Mouse (Mus musculus) activated CD4-positive, CD25-positive, alpha-beta regulatory T cell, adult 4 months (primary cell): ENCODE measurements around the gene Ubiad1. TPM values are rescaled to one million over a fixed set of nuclear protein-coding genes. Genes with fewer than 3 reads are reported as not detected.

ENCODE experiments used
- ATAC-seq: one replicate; pipeline ENCODE4 v1.8.0; 2017
- polyA plus RNA-seq, 2 experiments: library from polyadenylated mRNA; unstranded; fragments of 100-300 nt; shearing (Covaris generic); gene quantifications; one replicate each; pipeline ENCODE4 v1.2.1; 2017

Ubiad1 gene
- polyA plus RNA-seq, 2 experiments from 2014 or later, result 7.4 to 8.4 TPM

DNA sequence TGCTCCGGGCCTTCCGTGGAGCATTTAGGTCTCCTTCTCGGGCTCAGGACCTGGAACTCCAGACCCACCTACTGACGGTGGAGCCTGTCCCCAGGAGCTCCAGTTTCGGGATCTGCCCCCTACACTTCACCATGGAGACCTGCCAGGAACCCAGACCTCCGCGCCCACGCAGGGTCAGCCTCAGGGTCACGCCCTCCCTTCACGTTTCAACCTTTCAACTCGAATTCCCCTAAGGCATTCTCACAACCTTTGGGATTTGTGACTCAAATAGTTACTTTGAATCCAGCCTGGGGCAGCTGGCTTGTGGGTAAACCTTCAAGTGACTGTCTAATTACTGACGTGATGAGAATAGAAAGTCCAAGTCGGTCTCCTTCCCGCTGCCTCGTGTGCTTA lies 4.3 kb upstream of the Ubiad1 start:
- ATAC-seq, result no peak

DNA sequence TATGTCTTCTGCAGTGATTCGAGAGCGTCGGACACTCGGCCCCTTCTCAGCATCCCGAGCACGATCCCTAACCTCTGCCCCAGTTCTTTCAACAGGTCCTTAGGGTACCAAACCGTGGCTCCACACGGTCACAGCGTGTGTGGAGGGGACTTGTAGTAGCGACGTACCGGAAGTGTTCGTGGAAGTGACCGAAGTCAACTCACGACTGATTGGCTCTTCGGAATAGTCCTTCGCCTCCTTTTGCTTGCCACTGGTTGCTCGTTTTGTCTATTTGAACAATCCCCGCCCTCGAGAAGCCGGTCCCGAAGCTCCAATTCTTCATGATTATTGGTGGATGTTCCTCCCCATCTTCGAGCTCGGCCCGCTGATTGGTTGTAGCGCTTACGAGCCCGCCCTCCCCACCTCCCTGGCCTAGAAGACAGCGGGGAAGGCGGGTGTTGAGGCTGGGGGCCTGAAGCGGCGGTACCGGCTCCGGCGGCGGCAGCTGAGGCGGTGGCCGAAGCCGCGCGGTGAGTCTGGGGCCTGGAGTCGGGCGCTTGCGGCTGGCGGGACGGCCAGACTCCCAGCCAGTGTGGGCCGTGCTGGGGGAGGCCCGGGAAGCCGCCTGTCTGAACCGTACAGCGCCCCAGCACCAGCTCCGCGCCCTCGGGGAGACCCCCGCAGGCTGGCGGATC lies 3.7 kb upstream of the Ubiad1 start, which contains the start of gene Mtor:
Mtor (plus strand) TSS at position 433 of the 674 bp plus-strand sequence.
- ATAC-seq, result peak; percentile 96

DNA sequence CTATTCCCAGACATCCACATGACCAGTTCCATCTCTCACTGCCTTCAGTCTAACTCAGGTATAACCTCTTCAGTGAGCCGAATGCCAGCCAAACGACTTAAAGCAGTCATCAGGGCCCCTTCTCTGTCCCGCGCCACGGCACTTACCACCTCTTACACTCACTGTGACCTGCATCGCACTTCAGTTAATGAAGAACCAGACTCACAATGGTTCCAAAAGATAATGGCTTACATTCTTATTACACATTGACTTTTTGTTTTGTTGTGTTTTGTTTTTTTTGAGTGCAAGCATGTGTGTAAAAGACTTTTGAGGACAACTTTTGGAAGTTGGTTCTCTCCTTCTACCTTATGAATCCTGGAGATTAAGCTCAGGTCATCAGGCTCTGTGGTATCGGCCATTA lies 2.0 kb downstream of the Ubiad1 start:
- ATAC-seq, result no peak

DNA sequence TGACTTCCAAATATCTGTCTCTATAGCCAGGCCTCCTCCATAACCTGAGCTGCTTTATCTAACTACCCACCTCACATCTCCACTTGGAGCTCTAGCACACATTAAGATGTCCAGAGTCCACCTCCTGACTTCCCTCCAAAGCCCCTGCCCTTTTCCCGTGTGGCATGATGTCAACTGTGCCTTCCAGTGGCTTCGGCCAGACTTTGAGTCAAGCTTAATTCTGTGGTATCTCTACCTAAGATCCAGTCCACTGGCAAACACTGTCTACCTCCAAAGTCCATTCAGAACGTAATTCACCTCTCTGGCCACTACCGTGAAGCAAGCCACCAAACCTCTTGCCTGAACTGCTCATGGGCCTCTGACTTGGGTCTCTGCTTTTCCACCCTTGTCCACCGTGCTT lies 2.6 kb downstream of the Ubiad1 start:
- no peak for ATAC-seq

DNA sequence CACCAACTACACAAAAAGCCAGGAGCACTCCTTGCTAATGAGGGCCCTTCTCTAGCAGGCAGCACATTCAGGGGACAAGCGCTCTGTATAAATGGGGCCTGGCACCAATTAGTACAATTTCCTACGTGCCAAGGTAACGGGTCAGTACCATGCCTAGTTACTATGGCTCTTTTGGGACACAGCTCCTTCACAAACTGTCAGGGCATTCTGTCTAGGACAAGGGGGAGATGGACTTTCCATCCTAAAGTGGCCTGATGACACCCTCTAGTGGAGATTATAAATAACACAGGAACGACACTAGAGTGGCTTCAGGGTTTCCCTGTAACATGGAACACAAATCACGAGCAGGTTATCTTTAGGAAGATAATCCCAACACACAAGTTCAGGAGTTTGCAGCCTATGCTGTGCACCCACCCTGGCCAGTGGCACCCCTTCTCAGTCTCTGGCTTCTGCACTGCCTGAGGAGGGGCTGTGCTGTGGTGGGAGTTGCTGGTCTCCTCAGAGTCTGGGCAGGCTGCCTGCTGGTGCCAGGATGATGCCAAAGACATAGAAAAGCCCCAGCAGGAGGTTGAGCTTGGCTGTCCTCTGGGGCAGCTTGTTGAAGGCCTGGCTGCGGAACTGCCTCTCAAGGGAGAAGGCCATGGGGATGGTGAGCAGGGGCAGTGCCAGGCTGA lies 8.8 kb downstream of the Ubiad1 start:
- no peak for ATAC-seq

DNA sequence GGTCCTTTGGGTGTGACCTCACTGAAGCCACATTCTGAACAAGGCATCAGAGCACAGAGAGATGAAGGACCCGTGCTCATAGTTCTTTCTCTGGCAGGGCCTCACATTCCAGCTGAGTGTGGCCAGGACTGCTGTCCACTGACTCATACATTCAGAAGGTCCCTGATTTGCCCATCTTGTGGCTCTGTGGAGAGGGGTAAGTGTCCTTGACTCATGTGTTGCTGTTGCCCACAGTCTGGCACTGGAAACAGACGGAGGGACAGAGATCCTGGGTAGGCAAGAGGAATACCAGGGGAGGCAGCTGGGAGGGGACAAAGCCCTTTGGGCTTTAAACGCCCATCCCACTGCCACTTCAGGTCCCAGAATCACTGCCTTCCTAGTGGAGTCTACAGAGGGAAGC lies 9.5 kb downstream of the Ubiad1 start:
- no peak for ATAC-seq

DNA sequence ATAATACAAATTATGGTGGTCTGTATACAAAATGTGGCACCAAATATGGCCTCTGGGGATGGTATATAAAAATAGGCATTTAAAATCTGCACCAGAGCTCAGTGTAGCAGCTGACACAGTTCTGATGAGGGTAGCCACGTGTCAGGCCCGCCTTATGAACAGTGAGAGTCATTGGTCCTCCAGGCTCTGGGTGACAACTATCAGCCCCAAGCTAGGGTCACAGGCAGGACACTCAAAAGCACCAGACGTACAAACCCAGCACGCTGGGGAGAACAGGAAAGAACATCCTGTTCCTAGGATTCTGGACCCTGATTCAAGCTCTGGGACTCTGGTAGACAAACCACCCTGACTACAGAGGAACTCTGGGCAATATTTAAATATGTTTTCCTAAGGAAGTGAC lies 10.0 kb downstream of the Ubiad1 start:
- no peak for ATAC-seq

DNA sequence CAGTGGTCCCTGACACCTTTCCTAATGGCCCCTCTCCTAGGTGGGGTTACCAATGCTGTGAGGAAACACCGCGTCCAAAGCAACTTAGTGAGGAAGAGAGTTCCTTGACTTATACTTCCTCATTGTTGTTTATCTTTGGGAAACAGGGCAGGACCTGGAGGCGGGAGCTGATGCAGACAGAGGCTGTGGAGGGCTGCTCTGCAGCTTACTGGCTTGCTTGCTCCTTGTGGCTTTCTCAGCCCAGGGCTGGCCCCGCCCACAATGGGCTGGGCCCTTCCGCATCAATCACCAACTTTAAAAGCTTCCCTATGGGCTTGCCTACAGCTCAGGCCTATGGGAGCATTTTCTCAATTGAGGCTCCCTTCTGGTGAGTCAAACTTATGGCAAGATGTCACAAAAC lies 10.8 kb downstream of the Ubiad1 start:
- no peak for ATAC-seq

DNA sequence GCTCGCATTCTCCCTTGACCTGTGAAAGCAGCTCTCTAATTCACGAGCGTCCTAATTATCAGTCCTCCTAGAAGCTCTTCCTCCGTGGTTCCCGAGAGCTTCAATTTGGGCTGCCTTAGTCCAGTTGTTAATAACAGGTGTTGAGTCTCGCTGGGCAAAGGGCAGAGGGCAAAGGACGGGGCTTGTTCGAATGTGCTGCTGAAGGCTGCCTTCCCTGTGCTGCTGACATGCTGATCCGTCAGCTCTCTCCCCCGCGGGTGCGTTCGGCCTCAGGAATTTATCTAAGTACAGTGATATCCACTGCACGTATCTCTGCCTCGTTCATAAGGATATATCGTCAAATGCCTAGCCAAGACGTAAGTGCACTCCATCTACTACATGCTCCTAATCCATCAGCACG lies 11.2 kb downstream of the Ubiad1 start:
- no peak for ATAC-seq

DNA sequence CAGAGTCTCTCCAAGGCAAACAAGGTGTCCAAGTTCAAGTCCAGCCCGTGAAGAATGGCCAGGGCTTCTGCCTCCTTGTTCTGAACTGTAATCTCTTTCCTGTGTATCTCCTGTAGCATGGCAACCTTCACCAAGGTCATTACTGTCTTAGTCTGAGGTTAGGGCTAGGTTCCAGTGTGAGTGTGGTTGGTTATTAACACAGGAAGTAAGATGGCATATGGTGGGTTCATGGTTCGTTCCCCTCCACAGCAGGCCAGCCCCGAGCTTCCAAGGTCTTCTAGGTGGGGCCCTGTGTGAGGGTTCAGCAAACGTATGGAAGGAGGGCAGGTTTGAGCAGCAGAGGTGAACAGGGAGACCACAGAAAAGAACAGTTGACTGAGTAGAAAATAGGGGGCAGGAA lies 12.1 kb downstream of the Ubiad1 start:
- ATAC-seq, result no peak

DNA sequence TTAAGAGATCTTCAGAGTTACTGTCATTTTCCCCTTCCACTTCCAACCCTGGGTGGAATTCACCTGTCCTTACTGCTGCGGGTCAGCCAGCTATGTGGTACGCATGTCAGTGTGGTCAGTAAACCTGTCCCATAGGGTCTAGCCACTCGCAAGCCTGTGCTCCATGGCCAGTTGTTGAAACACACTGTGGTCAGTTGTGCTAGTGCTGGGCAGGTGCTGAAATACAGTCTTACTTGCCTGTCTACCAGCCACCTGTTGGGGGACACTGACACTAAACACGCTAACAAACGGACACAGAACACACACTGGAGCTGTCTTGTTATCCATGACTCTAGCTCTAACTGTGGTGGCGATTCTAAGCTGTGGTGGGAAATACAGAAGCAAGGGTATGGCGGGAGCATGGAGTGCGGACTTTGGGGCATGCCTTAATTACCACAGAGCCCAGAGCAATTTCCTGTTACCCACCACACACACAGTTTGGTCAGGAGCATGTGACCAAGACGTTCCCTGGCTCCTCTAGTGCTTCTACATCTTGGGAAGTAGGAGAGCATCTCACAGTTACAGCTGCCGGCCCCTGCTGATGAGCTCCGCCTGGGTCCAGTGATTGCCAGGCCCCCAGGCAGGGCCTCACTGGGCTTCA lies 13.6 kb downstream of the Ubiad1 start:
- ATAC-seq, result no peak

DNA sequence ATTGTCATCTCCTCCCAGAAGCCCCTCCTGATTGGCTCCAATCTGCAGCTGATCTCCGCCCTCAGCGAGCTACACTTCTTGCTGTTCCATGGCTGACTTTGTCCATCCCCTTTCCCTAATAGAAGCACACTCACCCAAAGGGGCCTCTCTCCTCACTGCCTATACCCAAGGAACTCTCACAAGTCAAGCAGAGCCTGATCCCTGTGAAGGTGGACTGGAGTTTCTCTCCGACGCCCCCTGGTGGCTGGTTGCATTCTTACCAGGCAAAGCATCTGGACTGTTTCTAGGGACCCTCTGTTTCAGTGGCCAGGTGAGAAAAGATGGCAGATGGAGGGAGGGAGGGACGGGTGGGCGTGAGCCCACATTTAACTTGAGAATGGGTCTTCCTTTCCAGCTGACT lies 14.9 kb downstream of the Ubiad1 start:
- no peak for ATAC-seq

DNA sequence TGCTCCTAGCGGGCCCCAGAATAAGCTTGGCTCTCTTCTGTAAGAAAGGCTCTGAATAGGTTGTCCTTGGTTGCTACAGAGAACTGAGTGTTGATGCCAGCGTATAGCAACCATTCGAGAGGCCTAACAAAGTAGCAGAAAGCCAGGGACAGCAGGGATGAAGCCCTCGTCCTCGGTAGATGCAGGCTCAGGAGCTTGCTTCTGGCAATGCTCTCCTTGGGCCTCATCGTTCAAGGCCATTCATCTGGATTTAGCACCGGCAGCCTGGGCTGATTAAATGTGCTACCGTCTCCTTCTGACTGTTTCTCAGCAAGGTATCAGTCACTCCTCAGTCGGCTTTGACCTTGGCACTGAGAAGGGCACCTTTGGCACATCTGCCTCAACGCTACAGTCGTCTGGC lies 15.4 kb downstream of the Ubiad1 start:
- no peak for ATAC-seq

DNA sequence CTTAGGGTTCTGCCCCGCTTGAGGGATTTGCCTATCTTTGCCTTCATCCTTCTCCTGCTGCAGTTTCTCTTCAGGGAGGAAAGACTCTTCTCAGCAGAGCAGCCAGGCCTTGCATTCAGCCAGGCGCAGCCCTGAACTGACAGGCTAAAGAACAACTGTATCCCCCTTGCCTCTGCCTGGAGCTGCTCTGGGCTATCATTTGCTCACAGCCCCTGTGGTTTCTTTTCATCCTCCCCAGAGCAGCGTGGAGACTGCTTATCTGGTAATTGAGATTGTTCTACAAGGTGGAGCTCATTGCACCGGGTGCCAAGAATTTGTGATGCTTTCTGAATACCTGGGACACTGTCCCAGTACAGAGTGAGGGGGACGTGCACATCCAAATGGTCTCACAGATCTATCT lies 16.0 kb downstream of the Ubiad1 start:
- no peak for ATAC-seq

DNA sequence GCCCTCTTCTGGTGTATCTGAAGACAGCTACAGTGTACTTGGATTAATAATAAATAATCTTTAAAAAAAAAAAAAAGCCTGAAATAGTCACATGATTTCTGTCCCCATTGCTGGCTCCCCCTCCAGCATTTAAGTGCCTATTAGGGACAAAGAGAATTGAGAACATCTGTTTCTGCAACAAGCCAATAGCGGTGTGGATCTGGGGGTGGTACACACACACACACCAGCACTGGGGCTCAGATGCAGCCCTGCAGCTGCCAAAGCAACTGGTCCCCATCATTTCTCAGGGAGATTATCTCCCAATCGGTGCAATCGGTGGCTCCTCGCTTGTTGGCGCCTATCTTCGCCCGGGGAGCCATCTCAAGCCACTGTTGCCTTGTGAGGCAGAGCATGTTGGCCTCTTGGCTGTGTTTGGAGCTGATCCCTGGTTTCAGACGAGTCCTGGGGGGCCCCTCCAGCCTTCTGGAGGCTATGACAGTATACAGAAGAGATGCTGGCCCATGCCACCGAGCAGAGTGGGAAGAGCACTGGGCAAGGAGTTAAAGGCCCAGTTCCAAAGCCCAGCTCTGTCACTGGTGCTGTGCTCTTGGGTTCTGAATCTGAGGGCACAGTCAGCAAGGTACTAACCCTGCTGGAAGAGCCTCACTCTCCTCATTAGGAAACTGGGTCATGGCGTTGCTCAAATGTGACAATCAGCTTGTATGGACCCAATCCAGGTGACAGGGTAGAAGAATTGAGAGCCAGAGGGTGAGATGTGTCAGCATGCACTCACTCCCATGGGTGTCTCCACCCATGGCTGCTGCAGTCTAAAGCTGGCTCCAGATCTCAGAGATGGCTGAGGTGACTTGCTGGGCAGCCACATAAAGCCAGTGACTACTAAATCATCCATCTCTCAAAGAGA lies 17.4 kb downstream of the Ubiad1 start:
- no peak for ATAC-seq

DNA sequence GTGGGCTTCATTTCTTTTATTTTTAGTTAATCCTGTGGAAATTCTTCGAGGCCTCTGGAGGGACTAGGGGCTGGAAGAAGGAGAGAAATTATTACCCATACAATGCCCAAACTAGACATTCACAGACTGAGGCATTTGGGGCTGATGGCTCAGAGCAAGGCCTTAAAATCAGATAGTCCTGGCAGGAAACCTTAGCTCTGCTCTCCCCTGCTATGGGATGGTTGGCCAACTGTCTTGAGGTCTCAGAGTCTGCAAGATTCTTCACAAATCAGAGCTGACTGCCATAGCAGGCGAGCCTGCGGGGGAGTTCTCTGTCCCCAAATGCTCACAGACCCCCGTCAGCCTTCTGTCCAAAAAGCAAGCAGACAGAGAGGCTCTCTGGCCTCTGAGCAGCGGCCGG lies 27.0 kb downstream of the Ubiad1 start:
- ATAC-seq, result no peak

DNA sequence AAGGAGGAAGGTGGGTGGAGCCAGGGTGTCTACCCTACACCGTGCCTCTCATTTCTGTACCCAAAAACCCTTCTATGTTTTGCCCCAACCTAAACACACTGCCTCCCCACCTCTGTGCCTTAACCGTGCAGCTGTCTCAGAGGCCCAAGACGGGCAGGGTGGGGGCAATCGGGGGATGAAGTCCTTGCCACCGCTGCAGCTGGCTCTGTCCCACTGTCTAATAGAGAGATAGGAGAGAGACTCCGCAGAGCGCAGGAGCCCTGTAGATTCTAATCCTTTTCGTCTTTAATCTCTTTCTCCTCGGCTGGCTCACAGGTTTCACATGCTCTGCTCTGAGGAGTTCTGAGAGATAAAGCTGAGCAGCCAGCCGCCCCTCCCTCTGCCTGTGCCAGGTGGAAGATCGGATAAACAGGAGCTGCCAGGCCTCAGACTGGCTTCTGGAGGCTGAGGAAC lies 27.5 kb downstream of the Ubiad1 start:
- no peak for ATAC-seq

DNA sequence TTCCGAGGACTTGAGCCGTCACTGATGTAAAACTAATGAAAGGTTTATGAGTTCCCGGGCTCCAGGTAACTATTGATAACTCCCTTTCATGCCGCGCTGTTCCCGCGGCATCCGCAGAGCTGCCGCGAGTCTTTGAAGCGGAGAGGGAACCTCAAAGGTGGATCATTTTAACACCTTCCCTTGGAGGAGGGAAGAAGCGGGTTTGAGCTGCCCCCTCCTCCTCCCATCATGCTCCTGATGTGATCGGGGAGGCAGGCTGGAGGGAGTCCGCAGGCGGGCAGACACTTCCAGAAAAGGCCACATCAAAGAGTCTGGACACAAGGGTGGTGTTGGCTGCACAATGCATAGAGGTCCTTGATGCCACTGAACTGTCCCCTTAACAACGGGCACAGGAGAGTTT lies 29.0 kb downstream of the Ubiad1 start:
- ATAC-seq, result no peak

DNA sequence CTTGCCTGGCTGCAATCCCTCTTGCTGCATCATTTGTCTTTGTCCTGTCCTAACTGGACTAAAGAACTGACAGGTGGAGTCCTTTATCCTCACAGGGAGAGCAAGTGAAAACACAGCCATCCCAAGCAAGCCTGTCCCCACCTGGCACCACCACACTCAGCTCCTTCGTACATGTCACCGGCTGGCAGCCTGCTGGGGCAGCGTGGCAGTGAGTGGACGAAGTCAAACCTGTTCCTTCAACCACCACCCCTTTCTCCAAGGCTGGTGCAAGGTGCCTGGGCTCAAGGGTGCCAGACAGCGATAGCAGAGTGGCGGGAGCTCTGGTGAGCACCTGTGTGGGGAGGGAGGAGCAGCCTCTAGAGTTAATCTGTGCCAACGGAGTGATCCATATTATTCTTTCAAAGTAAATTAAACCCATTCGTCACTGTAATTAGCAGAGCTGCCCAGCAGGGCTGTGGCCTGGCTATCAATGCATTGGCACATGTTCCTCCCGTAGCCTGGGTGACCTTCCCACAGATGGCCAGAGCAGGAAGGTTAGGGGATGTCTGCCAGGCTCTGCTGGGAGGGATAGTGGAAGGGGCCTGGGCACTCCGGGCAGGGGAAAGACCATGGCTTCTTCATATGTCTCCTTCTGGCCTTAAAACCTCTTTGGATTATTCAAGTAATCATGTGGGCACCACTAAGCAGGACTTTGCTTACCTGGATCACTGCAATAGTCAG lies 36.2 kb downstream of the Ubiad1 start:
- ATAC-seq, result no peak

DNA sequence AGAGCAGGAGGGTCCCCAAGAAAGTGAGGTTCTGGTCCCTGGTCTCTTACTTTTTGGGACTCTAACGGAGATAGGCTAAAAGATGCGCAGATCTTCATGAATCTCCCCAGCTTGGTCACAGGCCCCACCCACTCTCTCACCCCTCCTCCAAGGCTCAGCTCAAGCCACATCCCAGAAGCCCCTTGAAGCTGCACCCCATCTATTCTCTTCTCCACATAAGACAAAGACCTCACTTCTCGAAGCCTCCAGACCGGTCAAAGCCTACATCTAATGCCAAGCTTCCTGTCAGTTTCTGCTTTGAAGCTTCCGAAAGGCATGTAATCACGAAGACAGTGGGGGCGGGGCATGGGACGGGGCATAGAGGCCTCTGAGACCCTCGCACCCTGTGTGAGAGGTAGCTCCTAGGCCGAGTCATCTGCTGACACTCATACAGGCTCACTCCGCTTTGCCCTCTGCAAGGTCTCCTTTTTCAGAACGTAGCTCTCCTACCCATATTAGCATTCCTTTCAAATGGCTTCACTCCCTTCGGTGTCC lies 39.2 kb downstream of the Ubiad1 start:
- no peak for ATAC-seq

DNA sequence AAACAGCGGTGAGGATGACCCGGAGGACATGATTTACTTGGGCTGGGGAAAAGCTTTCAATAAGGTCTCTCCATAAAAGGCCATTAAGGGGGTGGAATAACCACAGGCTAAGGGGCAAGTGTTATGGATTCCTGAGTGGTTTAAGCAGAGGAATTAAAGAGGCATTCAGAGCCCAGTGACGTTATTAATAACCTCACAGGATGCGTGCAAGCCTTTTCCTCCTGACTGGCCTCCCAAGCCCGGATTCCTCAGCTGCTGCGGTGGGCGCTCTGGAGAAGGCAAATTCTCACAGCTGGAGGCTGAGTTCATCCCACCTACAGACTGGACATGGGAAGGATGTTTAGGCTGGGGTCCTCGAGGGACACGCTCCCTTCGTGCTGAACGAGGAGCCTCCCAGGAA lies 39.8 kb downstream of the Ubiad1 start:
- no peak for ATAC-seq

DNA sequence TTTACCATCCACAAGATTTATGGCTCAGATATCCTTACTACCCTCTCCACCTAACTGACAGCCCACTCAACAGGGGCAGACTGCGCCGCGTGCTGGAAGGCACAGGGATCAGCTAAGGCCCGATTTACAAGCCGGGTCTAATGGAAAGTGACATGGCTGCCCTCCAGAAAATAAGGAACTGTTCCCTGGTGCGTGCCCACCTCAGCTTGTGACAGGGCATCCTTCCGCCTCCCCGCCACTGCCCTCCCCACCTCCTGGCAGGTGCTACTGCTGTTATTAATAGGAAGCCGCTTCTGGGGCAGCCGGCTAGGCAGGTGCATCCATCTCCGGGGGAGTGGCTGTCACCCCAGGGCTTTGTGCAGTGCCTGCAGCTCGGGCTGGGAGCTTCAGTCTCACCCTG lies 41.2 kb downstream of the Ubiad1 start:
- ATAC-seq, result no peak
